Mouse (Mus musculus): ENCODE data around the gene Tbck.

The Tbck gene

DNA sequence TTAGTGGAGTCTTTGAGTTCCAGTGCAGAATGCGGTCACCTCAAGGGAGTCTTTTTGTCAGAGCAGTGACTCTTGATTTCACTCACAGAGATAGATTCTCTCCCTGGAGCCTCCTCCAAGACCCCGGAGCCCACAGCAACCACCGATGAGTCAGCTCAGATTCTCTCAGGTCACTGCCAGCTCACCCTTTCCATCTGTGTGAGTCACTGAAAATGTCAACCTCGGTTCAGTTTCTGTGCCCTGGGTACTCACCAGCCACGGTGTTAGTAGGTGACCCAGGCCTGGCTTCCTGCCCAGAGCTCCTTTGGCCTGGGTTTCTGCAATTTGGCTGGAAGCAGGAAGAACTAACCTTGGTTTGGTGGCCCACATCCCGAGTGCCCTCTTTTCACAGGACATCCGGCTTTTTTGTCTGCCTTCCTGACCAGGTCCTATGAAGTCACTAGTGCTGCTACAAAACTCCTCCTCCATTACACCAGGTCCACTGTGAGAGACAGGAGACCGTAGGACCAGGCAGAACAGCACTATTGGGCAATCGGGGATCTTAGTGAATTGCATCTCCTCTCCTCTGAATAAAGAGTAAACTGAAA lies 187.5 kb downstream of the Tbck start:
- DNase-seq, result no peak

DNA sequence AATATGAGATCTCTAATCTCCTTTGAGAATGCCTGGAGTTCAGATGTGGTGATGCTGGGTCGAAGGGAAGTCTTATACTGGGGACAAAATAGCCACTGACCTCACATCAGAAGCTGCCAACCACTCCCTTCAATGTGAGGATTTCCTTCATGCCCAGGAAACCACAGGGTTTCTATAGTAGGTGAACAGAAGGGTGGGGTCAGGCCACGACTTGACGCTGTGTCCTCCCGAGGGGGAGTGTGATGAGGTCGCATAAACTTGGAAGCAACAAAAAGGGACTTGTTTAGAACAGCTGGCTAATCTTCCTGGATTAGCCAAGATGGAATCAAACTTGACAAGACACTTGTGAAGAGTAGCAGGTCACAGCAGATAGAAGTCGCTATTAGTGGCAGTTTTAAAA lies 189.3 kb downstream of the Tbck start:
- DNase-seq, result no peak

DNA sequence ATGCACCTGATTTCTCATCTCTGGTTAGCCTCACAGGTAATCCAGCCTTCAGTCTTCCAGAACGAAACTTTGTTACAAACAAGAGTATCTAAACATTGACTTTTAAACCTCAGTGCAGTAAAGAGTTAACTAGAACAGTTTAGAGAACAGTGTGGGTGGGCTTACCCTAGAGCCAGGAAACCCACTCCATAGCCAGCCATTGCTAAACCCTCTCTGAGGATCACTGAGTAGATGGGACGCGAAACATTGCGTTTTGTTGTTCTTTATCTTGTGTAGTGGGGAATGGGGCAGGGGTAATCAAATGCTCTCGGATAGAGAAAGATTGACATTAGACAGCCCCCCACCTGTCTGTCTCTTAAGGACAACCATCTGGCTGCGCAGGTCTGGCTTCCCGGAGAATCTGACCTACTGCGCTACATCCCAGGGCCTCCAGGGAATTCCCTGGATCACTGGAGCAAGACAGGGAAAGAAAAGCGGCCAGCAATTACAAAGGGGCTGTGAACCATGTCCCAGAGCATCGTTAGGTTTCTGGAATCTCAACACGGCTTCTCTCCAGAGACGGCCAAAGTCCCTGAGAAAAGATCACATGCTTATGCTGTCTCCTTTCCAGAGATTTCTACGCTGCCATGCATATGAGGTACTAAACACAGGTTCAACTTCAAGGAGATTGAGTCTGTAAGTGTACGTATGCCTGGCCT lies 192.2 kb downstream of the Tbck start:
- no peak for DNase-seq

DNA sequence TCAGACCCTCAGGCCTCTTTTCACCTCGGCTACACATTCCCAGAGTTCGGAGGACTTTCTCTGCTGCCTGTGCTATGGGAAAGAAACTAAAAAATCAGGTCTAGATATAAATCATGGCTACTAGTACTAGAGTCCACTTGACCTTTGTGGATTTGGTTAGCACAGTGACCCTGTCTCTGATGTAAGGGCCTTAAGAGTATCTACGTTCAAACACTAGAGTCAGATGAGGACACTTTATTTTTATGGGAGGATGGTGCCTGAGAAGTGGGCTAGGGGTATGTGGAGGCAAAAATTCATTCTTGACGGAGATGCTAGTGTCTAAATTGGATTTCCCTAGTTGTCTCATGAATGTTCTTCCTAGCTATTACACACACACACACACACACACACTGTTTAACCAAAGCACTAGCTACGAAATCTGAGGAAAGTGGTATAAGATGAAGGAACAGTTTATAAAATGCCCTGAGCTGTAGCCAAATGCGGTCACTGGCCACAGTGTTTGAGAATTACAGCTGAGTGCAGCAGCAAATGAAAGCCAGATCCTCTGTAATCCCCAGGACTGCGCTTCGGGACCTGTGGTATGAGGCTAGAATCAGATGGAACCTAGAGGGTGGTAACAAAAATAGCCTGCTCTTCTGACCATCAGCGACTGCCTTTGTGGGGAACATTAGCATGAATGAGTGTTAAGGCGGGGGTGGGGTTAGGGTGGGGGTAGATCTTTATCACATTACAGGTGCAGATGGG lies 193.2 kb downstream of the Tbck start:
- DNase-seq, result no peak

DNA sequence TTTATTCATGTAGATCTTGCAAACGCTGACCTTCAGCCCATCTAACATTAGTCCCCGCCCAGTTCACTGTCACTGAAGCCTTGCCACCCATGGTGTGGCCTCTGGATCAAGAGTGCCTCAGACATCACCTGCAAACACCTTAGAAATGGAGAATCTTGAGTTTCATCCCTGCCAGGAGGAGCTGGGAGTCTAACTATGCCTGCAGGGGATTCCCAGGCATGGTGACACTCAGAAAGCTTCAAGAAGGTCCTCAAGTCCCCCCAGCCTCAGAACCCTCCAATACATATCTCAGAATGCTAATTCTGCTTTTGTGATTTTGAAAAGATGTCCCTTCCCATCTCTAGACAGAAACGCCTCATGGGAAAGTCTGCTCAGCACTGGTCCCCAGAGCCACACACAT lies 196.4 kb downstream of the Tbck start:
- DNase-seq, result no peak

DNA sequence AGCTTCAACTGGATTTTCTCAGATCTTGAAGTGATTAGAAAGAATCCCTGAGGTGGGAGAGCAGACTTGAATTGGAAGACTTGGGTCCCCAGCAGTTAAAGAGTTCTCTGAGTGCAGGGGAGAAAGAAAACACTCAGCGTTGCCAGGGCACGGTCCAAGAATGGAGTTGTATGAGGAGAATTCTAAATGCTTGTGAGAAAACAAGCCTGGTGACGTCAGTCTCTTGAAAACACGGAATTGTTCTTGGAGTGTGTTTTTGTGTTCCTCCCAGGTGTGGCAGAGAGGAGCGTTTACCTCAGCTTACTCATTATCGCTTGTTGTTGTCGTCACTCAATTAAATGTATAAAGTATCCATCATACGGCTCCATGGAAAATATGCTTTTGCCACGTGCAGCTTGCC lies 196.9 kb downstream of the Tbck start:
- DNase-seq, result no peak

DNA sequence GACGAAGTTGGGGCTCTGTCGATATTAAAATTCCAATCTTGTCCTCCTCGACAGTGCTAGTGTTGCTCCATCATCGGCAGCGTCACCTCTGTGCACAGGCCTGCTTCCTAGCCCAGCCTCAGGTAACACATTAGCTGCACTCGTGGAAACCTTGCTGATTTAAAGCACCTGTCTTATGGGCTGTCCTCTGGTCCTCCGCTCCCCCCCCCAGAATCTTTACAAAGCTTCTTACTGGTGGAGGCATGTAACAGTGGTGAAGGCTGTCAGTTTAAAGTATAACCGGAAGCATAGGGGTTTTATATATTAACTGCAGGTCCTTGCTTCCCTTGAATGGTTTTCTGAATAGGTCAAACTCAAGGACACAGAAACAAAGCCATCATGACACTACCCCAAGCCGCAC lies 199.3 kb downstream of the Tbck start:
- DNase-seq, result no peak

DNA sequence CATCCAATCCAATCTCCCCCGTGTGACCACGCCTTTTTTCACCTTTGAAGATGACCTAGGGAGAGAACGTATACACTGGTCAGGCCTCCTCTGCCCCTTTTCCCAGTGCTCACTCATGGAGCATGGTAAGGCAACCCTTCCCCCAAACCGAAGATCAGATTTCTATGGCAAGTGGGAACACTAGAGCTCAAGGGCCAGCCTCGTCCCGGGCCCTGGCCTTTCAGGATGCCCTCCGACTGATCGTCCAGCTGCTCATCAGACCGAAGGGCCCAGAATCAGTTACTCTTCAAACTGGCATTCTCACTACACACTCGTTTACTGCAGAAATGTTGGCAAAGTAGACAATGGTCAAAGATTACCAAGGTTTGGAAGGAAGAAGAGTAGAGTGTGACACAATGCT lies 200.5 kb downstream of the Tbck start:
- no peak for DNase-seq

DNA sequence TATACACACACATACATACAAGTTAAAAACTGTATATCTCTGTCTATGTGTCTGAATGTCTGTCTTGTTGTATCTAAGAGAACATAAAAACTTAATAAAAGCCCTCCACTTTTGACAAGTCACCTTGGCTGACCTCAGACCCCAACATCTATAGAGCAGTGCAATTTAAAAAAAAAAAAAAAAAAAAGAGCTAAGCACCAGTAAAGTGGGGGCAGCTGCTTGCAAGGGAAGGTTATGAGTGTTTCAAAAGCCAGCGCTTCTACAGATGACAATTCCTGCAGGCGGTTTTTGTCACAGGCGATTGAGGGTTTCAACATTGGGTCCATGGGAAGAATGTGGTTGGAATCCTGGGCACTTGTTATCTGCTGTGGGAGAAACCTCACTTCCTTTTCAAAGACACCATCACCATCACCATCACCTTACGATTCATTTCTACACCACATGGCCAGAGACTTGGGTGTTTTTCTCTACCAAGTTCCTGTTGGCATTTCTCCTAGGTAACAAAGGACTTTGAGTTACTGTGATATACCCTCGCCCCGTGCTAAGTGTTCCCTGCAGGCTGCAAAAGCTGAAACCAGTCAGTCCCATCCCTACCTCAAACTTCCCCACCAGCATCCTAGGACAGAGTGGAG lies 202.6 kb downstream of the Tbck start:
- no peak for DNase-seq

DNA sequence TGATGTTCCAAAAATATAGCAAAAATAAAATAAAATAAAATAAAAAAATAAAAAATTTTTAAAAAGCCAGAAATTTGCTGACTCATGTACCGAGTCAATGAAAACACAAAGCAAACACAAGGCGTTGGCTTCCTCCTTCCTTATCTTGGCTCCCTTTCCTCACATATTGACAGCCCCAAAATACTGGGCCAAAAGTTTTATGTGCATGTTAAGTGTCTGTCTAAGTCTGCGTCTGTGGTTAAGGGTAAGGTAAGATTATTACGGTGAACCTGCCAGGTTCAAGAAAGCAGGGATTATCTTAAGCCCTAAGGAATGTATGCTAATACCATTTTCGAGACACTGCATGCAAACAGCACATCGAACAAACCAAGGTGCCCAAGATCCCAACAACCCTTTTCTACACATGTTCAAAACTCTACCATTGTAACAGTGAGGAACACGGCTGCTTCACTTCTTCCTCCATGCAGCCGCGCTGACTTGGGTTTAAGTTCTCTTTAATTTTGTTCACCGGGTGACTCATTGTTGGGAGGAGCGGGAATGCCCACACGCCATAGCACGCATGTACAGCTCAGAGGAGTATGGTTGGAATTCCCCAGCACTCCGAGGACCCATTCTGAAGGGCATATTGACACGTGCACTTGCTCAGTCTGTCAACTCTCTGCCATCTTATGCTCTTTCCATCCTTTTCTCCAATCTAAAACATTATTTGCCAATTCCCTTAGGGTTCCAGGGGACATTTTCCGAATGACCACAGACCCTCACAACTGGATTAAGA lies 203.3 kb downstream of the Tbck start:
- no peak for DNase-seq

All from right cerebral cortex, adult 18-20 months (tissue).